Mouse (Mus musculus): ENCODE results near the gene Arhgef6.

Arhgef6 gene

GRCm38 (mm10) chrX:57298946-57299345, 39.6 kb downstream of the Arhgef6 start:
- no peak for DNase-seq

- DNase-seq: no peak
Measured at GRCm38 (mm10) chrX:57288458-57288857, 50.1 kb downstream of the Arhgef6 start.

GRCm38 (mm10) chrX:57286281-57286680, 52.2 kb downstream of the Arhgef6 start:
- DNase-seq: no peak

GRCm38 (mm10) chrX:57282184-57282583, 56.3 kb downstream of the Arhgef6 start:
- no peak for DNase-seq

- DNase-seq: no peak
Measured at GRCm38 (mm10) chrX:57277560-57278335, 60.8 kb downstream of the Arhgef6 start.

GRCm38 (mm10) chrX:57263515-57263914, 75.0 kb downstream of the Arhgef6 start:
- no peak for DNase-seq

- peak; percentile 16 to 29 for DNase-seq
Measured at GRCm38 (mm10) chrX:57260744-57261143, 77.8 kb downstream of the Arhgef6 start.

GRCm38 (mm10) chrX:57253329-57254055, 85.0 kb downstream of the Arhgef6 start:
- peak; percentile 41 to 58 for DNase-seq

GRCm38 (mm10) chrX:57238572-57238971, 100.0 kb downstream of the Arhgef6 start:
- DNase-seq: no peak

GRCm38 (mm10) chrX:57235982-57236381, 102.5 kb downstream of the Arhgef6 start:
- DNase-seq: no peak

- no peak for DNase-seq
Measured at GRCm38 (mm10) chrX:57233596-57233995, 104.9 kb downstream of the Arhgef6 start.

- peak; percentile 33 to 58 for DNase-seq
Measured at GRCm38 (mm10) chrX:57228178-57228577, 110.4 kb downstream of the Arhgef6 start.

- no peak for DNase-seq
Measured at GRCm38 (mm10) chrX:57223301-57223700, 115.2 kb downstream of the Arhgef6 start.

GRCm38 (mm10) chrX:57221881-57222280, 116.6 kb downstream of the Arhgef6 start:
- DNase-seq: peak; percentile 7 to 33

GRCm38 (mm10) chrX:57219563-57219962, 119.0 kb downstream of the Arhgef6 start:
- DNase-seq: no peak

- DNase-seq: peak in 1 of 2 experiments; percentile 29
Measured at GRCm38 (mm10) chrX:57216271-57216670, 122.3 kb downstream of the Arhgef6 start.

- no peak for DNase-seq
Measured at GRCm38 (mm10) chrX:57215495-57215894, 123.0 kb downstream of the Arhgef6 start.

- no peak for DNase-seq
Measured at GRCm38 (mm10) chrX:57212862-57213261, 125.7 kb downstream of the Arhgef6 start.

- no peak for DNase-seq
Measured at GRCm38 (mm10) chrX:57211876-57212275, 126.7 kb downstream of the Arhgef6 start, which contains the start of gene Cd40lg. TSS of gene Cd40lg (plus strand) at chrX:57212143.

GRCm38 (mm10) chrX:57210591-57210990, 127.9 kb downstream of the Arhgef6 start:
- peak in 1 of 2 experiments; percentile 32 for DNase-seq

- DNase-seq: no peak
Measured at GRCm38 (mm10) chrX:57200397-57200796, 138.1 kb downstream of the Arhgef6 start.

- DNase-seq: no peak
Measured at GRCm38 (mm10) chrX:57198036-57198435, 140.5 kb downstream of the Arhgef6 start.

GRCm38 (mm10) chrX:57196319-57196718, 142.2 kb downstream of the Arhgef6 start:
- peak in 1 of 2 experiments; percentile 38 for DNase-seq

- peak; percentile 36 to 48 for DNase-seq
Measured at GRCm38 (mm10) chrX:57189335-57189734, 149.2 kb downstream of the Arhgef6 start.
